Mouse (Mus musculus) hematopoietic stem cell, adult 5-6 weeks (primary cell): ENCODE results near the gene Cux2. TPM values are rescaled to one million over a fixed set of nuclear protein-coding genes. Genes with fewer than 3 reads are reported as not detected.

Experiments
- ATAC-seq, 2 experiments: fragments of 125-278 bp in 1 of 2; replicated peaks in 1 of 2; 2 replicates each; pipeline ENCODE4 v1.8.0; 2016 to 2017; ENCODE audit warnings: inconsistent platforms in 2 of 2, mild to moderate bottlenecking in 2 of 2, moderate number of reproducible peaks in 2 of 2, low read depth in 1 of 2, moderate TSS enrichment in 1 of 2; ENCODE audit not compliant: low FRiP score in 2 of 2, poor library complexity in 2 of 2, severe bottlenecking in 2 of 2, insufficient read depth in 1 of 2, low TSS enrichment in 1 of 2
- total RNA-seq: library from RNA; stranded (forward); fragments of 172-1452, 232-1000 nt; gene quantifications from 2 replicates; pipeline ENCODE4 v1.2.3, GENCODE M21; 2017

Gene Cux2
- total RNA-seq, 1 experiment from 2014 or later: not detected

- no peak for ATAC-seq
Observed at GRCm38 (mm10) chr5:122068563-122068962, 18.7 kb upstream of the Cux2 start.

GRCm38 (mm10) chr5:122063204-122063933 lies 13.5 kb upstream of the Cux2 start:
- ATAC-seq: no peak

GRCm38 (mm10) chr5:122062479-122062878 lies 12.6 kb upstream of the Cux2 start:
- no peak for ATAC-seq

- no peak for ATAC-seq
Observed at GRCm38 (mm10) chr5:122060767-122061333, 10.9 kb upstream of the Cux2 start.

- peak; percentile 49 to 50; a peak in 2 of 4 replicates for ATAC-seq
Observed at GRCm38 (mm10) chr5:122059060-122060017, 9.4 kb upstream of the Cux2 start.

- no peak for ATAC-seq
Observed at GRCm38 (mm10) chr5:122057622-122058021, 7.7 kb upstream of the Cux2 start.

- no peak for ATAC-seq
Observed at GRCm38 (mm10) chr5:122056557-122056956, 6.7 kb upstream of the Cux2 start.

- ATAC-seq: no peak
Observed at GRCm38 (mm10) chr5:122054130-122054843, 4.4 kb upstream of the Cux2 start.

- no peak for ATAC-seq
Observed at GRCm38 (mm10) chr5:122053587-122053986, 3.7 kb upstream of the Cux2 start.

- ATAC-seq: no peak
Observed at GRCm38 (mm10) chr5:122050832-122051105, 867 bp upstream of the Cux2 start.

GRCm38 (mm10) chr5:122049664-122050016 lies 262 bp downstream of the Cux2 start:
- ATAC-seq: no peak

GRCm38 (mm10) chr5:122048686-122049663 lies 927 bp downstream of the Cux2 start:
- no peak for ATAC-seq

- ATAC-seq: no peak
Observed at GRCm38 (mm10) chr5:122048252-122048651, 1.6 kb downstream of the Cux2 start.

GRCm38 (mm10) chr5:122047791-122048190 lies 2.1 kb downstream of the Cux2 start:
- no peak for ATAC-seq

GRCm38 (mm10) chr5:122043567-122043966 lies 6.3 kb downstream of the Cux2 start:
- no peak for ATAC-seq

GRCm38 (mm10) chr5:122035278-122035677 lies 14.6 kb downstream of the Cux2 start:
- ATAC-seq: no peak

- no peak for ATAC-seq
Observed at GRCm38 (mm10) chr5:122033167-122033478, 16.8 kb downstream of the Cux2 start.
